Mouse (Mus musculus): ENCODE results near the gene Ugcg. TPM values are rescaled to one million over a fixed set of nuclear protein-coding genes. Genes with fewer than 3 reads are reported as not detected.

Gene Ugcg
- 10 to 100 TPM; 14.4 to 15.1 TPM for total RNA-seq (2021)

DNA sequence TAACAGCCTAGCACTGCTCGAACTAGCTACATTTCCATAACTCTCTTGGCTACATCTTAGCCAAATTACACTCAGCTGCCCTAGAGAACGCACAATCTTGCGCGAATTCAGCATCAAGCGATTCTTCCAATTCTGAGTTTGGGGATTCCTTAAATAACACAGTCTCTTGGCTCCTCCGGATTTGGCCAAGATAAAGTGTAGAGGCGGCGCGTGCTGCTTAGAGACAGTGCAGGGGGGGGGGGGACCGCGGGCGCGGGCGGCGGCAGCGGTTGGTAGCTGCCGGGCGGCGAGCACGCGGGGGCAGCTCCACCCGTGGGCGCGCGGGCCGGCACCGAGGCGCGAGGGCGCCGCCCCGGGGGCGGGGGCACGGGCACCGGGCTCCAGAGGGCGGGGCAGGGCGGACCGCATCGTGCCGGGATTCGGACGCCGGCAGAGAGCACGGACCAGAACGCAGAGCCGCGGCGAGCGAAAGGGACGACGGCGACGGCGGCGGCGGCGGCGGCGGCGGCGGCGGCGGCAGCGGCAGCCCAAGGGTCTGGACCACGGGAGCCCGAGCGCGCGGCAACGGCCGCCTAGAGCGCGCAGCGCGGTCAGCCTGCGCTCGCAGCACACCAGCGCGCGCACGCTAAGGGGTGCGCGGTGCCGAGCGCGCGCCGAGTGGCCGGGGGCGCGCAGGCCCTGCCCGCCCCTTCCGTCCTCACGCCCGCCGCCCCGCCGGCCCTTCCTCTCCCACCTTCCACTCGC lies at the start of gene Ugcg:
Gene Ugcg, plus strand, starts transcription at position 456 of the 744 bp plus-strand sequence.
- DNase-seq (ENCODE audit: low spot score): peak; percentile 69

DNA sequence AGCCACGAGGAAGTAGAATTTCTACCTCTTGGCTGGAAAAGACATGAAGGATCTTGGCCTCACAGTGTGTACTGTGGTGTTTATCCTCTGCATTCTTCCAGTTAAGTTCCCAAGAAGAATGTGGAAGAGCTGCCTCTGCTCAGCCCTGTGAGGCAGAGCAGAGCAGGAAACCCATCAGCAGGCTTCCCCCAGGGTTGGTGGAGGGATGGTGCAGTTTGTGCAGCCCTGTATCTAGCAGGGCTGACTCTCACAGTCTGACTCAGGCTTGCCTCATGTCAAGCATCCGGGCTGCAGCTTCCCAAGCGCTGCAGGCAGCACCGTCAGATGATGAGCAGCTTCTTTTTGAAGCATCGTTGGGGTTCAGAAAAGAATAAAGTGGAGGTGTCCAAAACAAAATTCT lies 40.0 kb upstream of the Ugcg start:
- DNase-seq (ENCODE audit: low spot score): no peak
- intact Hi-C loops (cut with DNase I): no loop called here

More for the DNA sequence above, at the start of gene Ugcg:
- intact Hi-C loops (cut with DNase I): loop anchor here (2.0 to 5.0 kb wide), 3 partner anchors 53 to 358 kb away; partner anchors contain the start of gene Ptbp3

DNA sequence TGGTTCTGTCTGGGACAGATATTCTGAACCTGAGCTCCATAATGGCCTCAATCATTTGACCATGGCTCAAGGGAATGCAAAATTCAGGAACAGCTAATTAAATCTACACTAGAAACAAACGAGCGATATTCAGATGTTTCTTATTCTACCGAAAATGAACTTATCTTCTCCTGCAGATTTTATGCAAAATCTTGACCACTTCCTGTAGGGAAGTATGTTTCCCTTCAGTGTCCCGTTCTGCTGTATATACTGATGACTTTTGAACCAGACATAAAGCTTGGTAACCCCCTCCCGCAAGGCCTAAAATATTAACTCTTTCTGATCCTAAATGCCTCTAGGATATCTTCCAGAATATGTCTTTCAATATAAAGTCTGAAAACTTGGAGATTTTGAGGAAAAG lies 38.1 kb upstream of the Ugcg start:
- no peak for DNase-seq (ENCODE audit: low spot score)
- intact Hi-C loops (cut with DNase I): no loop called here

DNA sequence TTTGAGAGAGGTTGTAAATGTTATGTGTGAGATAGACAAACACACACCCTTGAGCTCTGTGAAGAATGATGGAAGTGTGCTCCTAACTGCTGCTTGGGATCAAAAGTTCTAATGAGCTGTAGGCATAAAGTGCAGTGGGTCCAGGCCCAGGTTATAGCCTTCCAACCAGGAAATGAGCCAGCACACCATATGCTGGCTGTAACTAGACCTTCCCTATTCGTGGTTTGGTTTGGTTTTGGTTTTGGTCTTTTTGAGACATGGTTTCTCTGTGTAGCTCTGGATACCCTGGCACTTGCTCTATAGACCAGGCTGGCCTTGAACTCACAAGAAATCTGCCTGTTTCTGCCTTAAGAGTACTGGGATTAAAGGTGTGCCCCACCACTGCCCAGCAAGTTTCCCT lies 37.1 kb upstream of the Ugcg start:
- intact Hi-C loops (cut with DNase I): no loop called here
- no peak for DNase-seq (ENCODE audit: low spot score)

DNA sequence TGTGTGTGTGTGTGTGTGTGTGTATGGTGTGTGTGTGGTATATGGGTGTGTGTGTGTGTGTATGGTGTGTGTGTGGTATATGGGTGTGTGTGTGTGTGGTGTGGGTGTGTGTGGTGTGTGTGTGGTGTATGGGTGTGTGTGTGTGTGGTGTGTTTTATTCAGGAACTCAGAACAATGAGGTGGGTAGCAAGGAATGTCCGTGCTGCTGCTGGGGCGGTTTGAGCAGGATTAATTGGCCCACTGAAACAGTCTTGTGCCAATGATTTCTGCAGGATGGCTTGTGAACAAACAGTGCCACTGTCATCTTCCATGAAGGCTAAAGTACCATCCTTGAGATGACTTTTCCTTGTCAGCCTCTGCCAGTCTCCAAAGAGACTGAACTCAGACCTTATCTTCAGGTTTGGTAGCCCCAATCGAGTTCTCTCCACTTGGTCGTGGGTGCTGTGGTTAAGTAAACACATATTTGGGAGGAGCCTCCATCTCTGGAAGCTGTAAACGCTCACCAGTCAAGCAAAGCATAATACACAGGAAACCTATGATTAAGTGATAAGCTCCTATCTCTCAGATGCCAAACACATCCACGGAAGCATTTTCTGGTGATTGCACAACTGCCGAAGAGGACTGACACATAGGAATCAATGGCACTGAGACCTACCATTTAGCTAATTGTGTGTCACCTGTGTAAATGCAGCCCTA lies 32.0 kb upstream of the Ugcg start:
- intact Hi-C loops (cut with DNase I): no loop called here
- DNase-seq (ENCODE audit: low spot score): no peak

DNA sequence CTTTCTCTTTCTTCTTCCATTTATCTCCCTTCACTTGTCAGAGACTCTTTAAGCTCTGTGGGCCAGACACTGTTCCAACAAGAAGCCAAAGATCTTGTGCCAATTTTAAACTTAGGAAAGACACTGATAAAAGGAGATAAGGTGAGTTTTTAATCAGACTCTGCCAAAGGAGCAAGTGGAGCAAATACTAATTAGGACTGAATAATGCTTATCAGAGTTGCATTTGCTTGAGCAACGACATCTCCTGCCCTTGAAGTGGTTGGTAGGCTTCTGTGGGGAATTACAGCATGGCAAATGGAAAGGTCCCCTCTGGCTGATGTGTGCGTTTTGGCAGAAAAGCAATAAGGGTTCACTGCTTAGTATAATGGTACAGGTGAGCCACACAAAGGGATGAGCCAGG lies 31.4 kb upstream of the Ugcg start:
- intact Hi-C loops (cut with DNase I): no loop called here

DNA sequence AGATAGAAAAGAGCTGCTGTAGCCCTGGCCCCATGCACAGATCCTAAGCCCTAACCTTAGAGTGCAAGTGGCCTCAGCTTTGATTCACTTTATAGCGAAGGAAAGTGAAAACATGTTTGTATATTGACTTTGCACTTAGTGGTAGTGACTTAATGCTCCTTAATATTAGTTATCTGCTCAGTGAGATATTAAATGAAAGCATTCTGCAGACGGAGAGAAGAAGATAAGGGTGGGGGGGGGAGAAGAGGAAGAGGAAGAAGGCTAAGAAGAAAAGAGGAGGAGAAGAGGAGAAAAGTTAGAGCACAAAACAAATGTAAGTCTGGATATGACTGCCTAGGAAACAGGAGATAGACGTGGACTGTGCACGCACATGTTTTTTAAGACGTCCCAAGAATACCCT lies 28.8 kb upstream of the Ugcg start:
- intact Hi-C loops (cut with DNase I): no loop called here
- DNase-seq (ENCODE audit: low spot score): no peak

More for the DNA sequence above, 31.4 kb upstream of the Ugcg start:
- DNase-seq (ENCODE audit: low spot score): no peak

DNA sequence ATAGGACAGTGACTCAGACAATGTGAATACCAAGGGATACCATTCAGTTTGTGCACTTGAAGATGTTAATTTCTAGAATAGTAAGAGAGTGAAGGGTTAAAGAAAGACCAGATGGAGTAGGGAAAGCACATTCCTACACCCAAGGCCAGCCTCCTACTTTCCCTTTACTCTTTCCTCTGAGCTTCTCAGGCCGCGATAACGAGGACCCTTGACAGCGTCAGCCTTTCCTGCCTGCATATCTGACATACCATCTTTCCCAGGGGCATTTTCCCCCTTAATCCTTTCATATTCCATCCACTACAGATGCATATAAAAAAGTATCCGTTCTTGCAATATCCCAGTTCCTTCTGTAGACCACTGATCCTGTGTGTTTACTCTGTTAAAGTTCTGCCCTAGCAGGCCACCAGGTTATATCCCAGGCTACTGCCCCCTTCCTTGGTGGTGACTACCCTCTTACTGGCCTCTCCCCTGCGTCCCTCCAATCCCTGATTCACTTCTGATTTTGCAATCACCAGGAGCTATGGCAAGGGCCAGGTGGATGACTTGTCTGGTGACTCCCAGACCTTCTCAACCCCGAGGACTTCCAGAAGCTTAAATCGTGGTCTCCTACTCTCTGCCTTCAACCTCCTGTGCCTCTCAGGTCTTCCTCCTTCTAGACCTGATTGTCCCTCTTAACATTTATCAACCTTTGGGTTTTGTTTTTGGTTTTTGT lies 27.9 kb upstream of the Ugcg start:
- DNase-seq (ENCODE audit: low spot score): no peak
- intact Hi-C loops (cut with DNase I): no loop called here

DNA sequence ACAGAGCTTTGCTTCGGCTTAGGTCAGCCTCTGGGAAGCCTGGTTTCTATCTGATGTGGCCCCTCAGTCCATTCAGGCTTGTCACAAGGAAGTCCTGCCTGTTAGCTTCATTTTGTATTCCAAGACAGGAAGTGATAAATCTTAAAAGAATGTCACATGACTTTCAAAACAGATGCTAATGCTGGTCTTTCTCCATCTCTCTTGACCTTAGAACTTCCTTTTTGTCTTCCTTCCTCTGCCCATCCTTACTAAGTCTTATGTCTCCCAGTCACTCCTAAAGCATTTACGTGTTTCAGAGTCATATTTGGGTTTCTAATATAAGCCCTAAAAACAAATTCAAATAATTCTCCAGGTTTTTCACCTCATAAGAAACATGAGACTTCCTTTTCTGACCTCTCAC lies 25.0 kb upstream of the Ugcg start:
- intact Hi-C loops (cut with DNase I): no loop called here

DNA sequence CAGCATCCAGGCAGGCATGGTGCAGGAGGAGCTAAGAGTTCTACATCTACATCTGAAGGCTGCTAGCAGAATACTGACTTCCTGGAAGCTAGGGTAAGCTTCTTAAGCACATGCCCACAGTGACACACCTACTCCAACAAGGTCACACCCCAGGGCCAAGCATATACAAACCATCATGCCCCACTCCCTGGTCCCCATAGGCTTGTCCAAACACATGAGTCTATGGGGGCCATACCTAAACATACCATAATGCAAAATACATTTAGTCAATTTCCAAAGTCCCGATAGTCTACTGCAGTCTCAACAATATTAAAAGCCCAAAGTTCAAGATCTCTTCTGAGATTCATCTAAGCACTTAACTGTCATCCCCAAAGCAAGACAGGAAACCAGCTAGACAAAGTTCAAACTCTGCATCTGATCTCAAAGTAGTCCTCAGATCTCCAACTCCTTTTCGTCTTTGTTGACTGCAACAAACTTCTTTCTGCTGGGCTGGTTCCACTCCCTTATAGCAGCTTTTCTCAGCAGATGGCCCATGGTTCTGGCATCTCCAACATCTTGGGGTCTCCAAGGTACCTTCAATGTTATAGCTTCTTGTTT lies 21.7 kb upstream of the Ugcg start:
- intact Hi-C loops (cut with DNase I): loop anchor here (5.0 kb wide), 1 partner anchor 45 kb away; no protein-coding TSS in a partner anchor
- no peak for DNase-seq (ENCODE audit: low spot score)

More for the DNA sequence above, 25.0 kb upstream of the Ugcg start:
- no peak for DNase-seq (ENCODE audit: low spot score)

DNA sequence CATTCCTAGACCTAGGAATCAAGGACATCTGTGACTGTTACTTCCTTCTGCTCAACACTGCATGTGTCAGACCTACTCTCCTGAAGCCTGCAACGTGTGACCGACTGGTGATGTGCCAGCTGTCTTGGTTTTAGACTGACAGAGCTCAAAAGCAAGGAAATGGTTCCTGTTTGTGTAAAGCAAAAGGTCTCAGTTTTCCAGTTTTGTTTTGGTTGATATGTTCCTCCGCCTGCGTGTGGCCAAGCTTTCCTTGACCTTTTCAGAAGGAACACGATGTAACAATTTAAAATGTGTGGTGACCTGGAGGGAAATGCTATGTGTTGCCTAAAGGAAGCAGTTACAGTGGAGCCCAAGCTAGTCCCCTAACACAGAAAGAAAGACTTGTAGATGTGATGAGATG lies 19.1 kb upstream of the Ugcg start:
- DNase-seq (ENCODE audit: low spot score): no peak
- intact Hi-C loops (cut with DNase I): loop anchor here (5.0 kb wide), 1 partner anchor 48 kb away; no protein-coding TSS in a partner anchor

DNA sequence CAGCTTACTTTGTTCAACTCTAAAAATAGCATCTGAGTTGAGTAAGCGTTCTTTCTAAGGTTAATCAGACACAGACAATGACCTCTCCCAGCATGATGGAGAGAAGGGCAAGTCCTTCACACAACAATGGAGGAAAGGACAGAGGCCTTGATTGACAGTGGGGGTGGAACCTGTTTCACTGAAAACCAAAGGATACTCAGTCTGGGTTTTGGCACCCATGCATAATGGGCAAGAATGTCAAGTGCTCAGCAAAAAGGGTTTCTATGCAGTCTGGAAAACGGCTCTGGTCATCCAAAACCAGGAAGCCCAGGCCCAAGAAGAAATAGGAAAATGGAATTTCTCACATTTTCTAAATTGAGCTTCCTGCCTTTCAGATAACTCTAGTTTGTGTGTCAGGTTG lies 16.4 kb upstream of the Ugcg start:
- intact Hi-C loops (cut with DNase I): no loop called here
- no peak for DNase-seq (ENCODE audit: low spot score)

DNA sequence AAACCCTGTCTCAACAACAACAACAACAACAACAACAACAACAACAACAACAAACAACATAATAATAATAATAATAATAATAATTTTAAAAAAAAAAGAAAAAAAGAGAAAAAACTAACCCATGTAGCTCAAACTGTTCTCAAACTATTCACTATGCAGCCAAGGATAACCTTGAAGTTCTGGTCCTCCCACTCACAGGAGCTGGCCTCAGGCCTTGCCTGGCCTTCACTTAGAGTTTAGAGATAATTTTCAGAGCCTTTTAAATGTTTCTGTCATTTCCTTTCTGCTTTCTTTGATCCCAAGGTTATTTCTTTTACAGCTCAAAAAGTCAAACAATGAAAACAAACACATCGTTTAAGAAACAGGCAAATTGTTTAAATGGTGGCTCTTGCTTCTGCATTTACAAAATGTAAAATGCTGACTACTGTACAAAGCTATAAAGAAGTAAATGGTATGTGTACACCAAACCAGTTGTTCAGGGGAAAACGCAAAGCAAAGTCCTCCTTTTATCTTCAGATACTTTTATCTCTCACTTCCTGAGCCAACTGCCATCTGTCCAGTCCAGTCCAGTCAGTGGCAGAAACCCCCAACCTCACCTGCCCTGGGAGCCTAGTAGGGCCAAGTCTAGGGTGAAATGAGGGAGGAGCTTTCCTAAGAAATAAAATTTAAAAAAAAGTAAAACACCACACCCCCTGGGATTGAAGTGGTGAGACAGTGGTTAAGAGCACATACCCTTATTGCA lies 15.7 kb upstream of the Ugcg start:
- intact Hi-C loops (cut with DNase I): no loop called here

DNA sequence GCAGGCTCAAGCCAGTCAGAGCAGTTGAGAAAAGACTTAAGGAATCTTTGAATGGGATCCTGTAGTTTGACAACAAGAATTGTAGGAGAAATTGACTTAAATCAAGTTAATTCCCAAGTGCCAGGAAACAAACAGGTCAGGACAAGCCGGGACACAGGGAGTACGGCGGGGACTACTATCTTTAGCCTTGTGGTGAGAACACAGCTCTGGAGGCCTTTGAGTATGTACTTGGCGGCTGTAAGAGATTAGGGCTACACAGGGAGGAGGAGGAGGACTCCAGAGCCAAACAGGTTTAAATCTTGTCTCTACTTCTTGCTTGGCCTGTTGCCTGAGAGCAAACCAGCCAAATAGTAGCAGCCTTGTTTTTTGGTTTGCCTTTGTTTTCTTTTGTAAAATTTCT lies 14.1 kb upstream of the Ugcg start:
- peak; percentile 5 for DNase-seq (ENCODE audit: low spot score)
- intact Hi-C loops (cut with DNase I): no loop called here

More for the DNA sequence above, 15.7 kb upstream of the Ugcg start:
- no peak for DNase-seq (ENCODE audit: low spot score)

DNA sequence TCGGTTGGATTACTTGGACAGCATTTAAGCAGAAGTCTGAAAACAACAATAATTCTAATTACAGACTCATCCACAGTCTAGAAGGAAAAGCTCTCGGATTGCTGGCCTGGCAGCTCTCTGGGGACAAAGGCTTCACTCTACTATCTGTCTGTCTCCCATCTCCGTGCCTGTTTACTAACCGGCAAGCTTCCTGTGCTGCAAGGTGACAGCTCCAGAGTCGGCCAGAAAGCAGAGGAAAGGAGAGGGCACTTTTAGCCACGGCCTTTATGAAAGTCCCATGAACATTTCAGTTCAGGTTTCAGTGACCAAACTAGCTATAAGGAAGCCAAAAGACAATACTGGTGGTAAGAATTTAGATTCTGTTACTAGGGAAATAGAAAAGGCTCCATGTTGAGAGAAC lies 13.1 kb upstream of the Ugcg start:
- DNase-seq (ENCODE audit: low spot score): no peak
- intact Hi-C loops (cut with DNase I): no loop called here

DNA sequence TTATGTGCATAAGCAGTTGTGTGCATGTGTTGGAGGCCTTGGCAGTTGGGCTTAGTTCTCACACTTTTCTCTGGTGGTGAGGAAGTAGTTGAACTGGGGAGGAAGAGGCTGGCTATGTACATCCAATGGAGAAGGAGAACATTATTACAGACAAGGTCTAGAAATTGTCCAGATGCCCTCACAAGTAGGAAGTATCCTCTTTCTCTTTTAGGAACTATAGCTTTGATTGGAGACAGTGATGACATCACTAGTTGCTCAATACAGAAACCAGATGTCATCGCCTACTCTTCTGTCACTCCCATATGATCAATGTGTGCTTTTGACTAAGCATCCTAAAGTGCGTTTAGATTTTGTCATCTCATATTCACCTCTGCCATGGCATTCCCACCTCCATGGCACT lies 11.5 kb upstream of the Ugcg start:
- no peak for DNase-seq (ENCODE audit: low spot score)
- intact Hi-C loops (cut with DNase I): no loop called here

DNA sequence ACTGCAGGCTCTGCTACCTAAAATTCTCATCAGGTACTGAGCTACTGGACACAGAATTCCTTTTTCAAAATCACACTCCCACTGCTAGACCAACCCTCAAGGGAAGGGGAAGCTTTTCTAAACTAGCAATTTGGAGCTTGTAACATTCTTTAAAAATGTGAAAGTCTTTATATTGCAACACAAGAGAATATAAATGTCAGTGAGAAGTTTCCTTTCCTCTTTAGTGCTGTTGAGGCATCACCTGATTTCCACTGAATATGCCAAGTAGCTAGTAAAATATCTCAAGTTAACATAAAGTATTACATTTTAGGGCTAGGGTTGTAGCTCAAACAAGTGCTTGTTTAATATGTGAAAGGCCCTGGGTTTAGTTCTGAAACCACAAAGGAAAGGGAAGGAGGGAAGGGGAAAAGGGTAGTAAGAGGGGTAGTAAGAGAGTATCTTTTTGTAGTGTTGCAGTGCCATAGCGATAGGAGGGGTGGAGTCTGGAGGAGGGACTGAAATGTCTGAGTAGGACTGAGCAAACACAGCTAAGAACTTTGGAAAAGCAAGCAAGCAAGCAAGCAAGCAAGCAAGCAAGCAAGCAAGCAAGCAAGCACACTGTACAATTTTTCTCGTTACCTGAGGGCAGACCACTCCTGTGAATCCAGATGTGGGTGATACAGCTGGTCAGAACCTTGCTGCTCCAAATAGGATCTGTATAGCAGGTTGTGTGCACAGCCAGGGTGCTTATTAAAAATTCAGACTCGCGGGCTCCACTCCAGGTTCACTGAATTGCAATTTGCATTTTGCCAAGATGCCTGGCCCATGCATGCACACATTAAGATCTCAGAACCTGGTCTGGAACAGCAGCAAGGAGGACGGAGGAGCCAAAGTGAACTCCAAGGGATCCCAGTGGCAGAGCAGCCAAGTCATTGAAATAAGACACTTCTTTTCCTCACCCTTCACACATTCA lies 7.5 kb upstream of the Ugcg start:
- intact Hi-C loops (cut with DNase I): loop anchor here (5.0 kb wide), 1 partner anchor 44 kb away; the partner anchor contains the start of gene AI481877
- DNase-seq (ENCODE audit: low spot score): no peak

DNA sequence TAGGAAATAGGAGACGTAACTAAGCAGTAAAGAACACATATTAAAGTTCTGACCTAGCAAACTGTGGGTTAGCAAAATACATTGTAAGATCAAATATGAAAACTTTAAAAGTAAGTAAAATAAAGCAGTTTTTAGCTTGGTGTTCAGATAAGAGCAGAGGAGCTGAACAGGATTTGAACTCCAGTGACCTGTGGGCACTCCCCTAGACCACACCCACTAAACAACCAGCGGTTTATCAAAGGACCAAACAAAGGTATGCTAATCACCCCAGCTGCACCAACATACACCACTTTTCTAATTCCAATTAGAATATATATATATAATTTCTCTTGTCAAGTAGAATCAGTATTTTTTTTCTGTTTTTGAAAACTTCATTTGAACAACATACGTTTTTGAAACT lies 3.4 kb upstream of the Ugcg start:
- intact Hi-C loops (cut with DNase I): loop anchor here (2.0 to 5.0 kb wide), 3 partner anchors 57 to 362 kb away; partner anchors contain the start of gene Ptbp3
- no peak for DNase-seq (ENCODE audit: low spot score)
